Mouse (Mus musculus) limb, embryonic 11.5 days (tissue): ENCODE data around the gene Bbs1. TPM values are rescaled to one million over a fixed set of nuclear protein-coding genes. Genes with fewer than 3 reads are reported as not detected.
A peak's percentile ranks its signal among the peaks of the same experiment; 100 is the strongest.
"Not testable (repeated sequence)": the region's sequence is repeated elsewhere in the genome, so short reads cannot be mapped to it uniquely, and the experiment has no call there.

Experiments used
- ATAC-seq: fragments of 200-750 bp; cut with Nextera tagmentation; 2 replicates; pipeline ENCODE4 v1.8.0; 2017; ENCODE audit warnings: low read depth; ENCODE audit not compliant: insufficient number of reproducible peaks, low FRiP score, low TSS enrichment
- DNase-seq: peaks from one replicate; pipeline ENCODE4 v3.0.0-alpha.2; 2015; ENCODE audit warnings: low spot score
- H3K27ac ChIP-seq: fragments of 300-500 bp; sonication (generic); replicated peaks from 2 replicates; pipeline ENCODE4 v1.5.1; 2014; ENCODE audit warnings: low read depth, mild to moderate bottlenecking, low read length
- H3K27me3 ChIP-seq: fragments of 300-500 bp; sonication (generic); 2 replicates; pipeline ENCODE4 v1.6.1; 2014; ENCODE audit warnings: mild to moderate bottlenecking, low read length, mixed read lengths; ENCODE audit not compliant: control insufficient read depth, insufficient read depth
- H3K36me3 ChIP-seq: fragments of 300-500 bp; sonication (generic); 2 replicates; pipeline ENCODE4 v1.6.1; 2014; ENCODE audit warnings: mild to moderate bottlenecking, low read length, moderate library complexity, mixed read lengths; ENCODE audit not compliant: control insufficient read depth, insufficient read depth
- H3K4me1 ChIP-seq: fragments of 300-500 bp; sonication (generic); 2 replicates; pipeline ENCODE4 v1.6.1; 2014; ENCODE audit warnings: low read length, mixed read lengths; ENCODE audit not compliant: control insufficient read depth, insufficient read depth
- H3K4me2 ChIP-seq: fragments of 300-500 bp; sonication (generic); 2 replicates; pipeline ENCODE4 v1.6.1; 2014; ENCODE audit warnings: low read depth, mild to moderate bottlenecking, moderate library complexity; ENCODE audit not compliant: severe bottlenecking
- H3K4me3 ChIP-seq: fragments of 300-500 bp; sonication (generic); 2 replicates; pipeline ENCODE4 v1.5.1; 2014; ENCODE audit warnings: low read depth, low read length
- H3K9ac ChIP-seq: fragments of 300-500 bp; sonication (generic); 2 replicates; pipeline ENCODE4 v1.6.1; 2014; ENCODE audit warnings: mild to moderate bottlenecking, low read length
- H3K9me3 ChIP-seq: fragments of 300-500 bp; sonication (generic); 2 replicates; pipeline ENCODE4 v1.6.1; 2016; ENCODE audit warnings: low read length; ENCODE audit not compliant: control insufficient read depth
- WGBS: fragments of 180-500 bp; shearing (Covaris S2); extraction: QIAGEN DNeasy Blood & Tissue Kit; methylation state at CpG from one replicate; pipeline ENCODE4 v1.1.7; 2014; 5-methylcytosine and 5-hydroxymethylcytosine counted together
- polyA plus RNA-seq: library from polyadenylated mRNA; unstranded; fragments of >200 nt; fragmentation: Nextera tagmentation; extraction: Ambion mirVana; gene quantifications from 2 replicates; pipeline ENCODE4 v1.2.1, GENCODE M21; 2014

Bbs1 gene
- polyA plus RNA-seq, 1 experiment from 2014 or later, result 4.3 TPM

GRCm38 (mm10) chr19:4877785-4878184 lies 28.6 kb downstream of the Bbs1 start, which contains the start of gene Actn3:
Actn3 (minus strand) TSS chr19:4877909.
- H3K4me1 ChIP-seq, result no peaks in the 10 kb centered on the region
- WGBS, result 6% methylated on average over 17 of the region's 17 CpGs
- H3K4me2 ChIP-seq, result peak within 1 kb of the TSS; percentile 81
- DNase-seq (no peak), ATAC-seq (no peak)
- H3K27me3 ChIP-seq, result no peaks in the 10 kb centered on the region
- H3K9me3 ChIP-seq, result no peaks in the 10 kb centered on the region
- H3K9ac ChIP-seq, result peak within 1 kb of the TSS; percentile 61
- H3K4me3 ChIP-seq, result peak within 1 kb of the TSS; percentile 80
- H3K36me3 ChIP-seq, result no peaks in the 10 kb centered on the region
- 0 out of 2 replicates have a peak within 1 kb of the TSS, but pooled peaks have one; percentile 22 for H3K27ac ChIP-seq

- WGBS, result 68% methylated on average over 3 of the region's 3 CpGs
- H3K4me3 ChIP-seq, result no peak overlapping the region
Observed at GRCm38 (mm10) chr19:4876755-4877154, 29.7 kb downstream of the Bbs1 start.

DNA sequence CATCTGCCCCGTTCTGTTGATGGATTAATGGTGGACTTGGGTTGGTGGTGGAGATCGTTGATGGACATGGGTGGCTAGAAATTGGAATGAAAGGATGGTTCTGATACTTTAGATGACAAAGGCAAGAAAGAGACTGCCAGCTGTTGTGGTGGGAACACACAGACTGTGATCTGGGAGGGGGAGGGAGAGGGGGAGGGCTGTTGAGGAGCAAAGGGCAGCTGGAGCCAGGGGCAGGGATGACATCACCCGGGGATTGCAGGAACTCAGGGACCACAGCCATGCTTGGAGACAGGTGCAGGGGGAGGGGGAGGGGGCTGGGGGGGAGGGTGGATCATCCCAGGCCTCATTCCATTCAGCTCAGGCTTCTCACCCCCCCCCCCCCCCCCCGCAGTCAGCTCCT lies 30.2 kb downstream of the Bbs1 start:
- Histone ChIP-seq H3K4me2 (no peak overlapping the region), H3K4me3 (no peak overlapping the region), H3K4me1 (no peaks in the 10 kb centered on the region), H3K9me3 (no peaks in the 10 kb centered on the region), H3K27ac (no peak overlapping the region), H3K36me3 (no peaks in the 10 kb centered on the region), H3K27me3 (no peaks in the 10 kb centered on the region), H3K9ac (no peak overlapping the region)
- WGBS, result 83% methylated on average over 2 of the region's 4 CpGs
- ATAC-seq (no peak), DNase-seq (no peak)

More at GRCm38 (mm10) chr19:4876755-4877154, 29.7 kb downstream of the Bbs1 start:
- DNase-seq, result no peak
- Histone ChIP-seq H3K27ac (no peak overlapping the region), H3K4me1 (no peaks in the 10 kb centered on the region), H3K36me3 (no peaks in the 10 kb centered on the region), H3K27me3 (no peaks in the 10 kb centered on the region), H3K9me3 (no peaks in the 10 kb centered on the region), H3K4me2 (no peak overlapping the region), H3K9ac (no peak overlapping the region)
- no peak for ATAC-seq

DNA sequence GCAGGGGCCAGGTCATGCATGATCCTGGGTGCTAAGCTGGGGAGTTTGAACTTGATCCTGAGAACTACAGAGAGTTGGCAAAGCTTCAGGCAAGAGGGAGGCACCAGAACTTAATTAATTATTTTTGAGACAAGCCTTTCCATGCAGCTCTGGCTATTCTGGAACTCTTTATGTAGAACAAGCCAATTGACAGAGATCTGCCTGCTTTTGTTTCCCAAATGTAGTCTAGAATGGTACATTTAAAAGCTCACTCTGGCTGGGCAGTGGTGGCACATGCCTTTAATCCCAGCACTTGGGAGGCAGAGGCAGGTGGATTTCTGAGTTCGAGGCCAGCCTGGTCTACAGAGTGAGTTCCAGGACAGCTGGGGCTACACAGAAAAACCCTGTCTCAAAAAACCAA lies 31.8 kb downstream of the Bbs1 start:
- H3K9ac ChIP-seq, ATAC-seq, H3K36me3 ChIP-seq, H3K4me2 ChIP-seq, H3K27ac ChIP-seq, H3K4me3 ChIP-seq, H3K4me1 ChIP-seq, H3K9me3 ChIP-seq, H3K27me3 ChIP-seq, DNase-seq: not testable (repeated sequence)
- 92% methylated on average over 1 of the region's 1 CpGs for WGBS

DNA sequence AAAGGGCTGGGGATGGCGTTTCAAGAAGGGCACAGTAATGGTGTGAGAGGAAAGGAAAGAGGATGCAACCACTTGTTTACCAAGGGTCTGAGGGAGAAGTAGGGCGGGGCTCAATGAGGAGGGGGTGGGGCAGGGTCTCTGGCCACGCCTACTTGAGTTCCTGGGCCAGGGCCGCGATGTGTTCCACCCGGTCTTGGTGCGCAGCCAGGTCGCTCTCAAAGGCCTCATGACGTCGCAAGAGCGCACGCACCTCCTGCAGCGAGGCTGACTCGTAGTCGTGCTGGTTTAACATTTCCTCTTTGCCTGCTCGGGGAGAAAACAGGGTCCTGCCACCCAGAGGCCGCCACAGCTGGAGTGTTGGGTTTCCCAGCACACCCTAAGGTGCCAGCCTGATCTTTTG lies 41.3 kb downstream of the Bbs1 start:
- no peak overlapping the region for H3K9ac ChIP-seq
- ATAC-seq (no peak), DNase-seq (peak; percentile 27)
- no peaks in the 10 kb centered on the region for H3K36me3 ChIP-seq
- H3K4me3 ChIP-seq, result no peak overlapping the region
- H3K27ac ChIP-seq, result no peak overlapping the region
- 7% methylated on average over 17 of the region's 17 CpGs for WGBS
- H3K9me3 ChIP-seq, result no peaks in the 10 kb centered on the region
- no peaks in the 10 kb centered on the region for H3K4me1 ChIP-seq
- H3K4me2 ChIP-seq, result no peak overlapping the region
- no peaks in the 10 kb centered on the region for H3K27me3 ChIP-seq

GRCm38 (mm10) chr19:4863048-4863447 lies 43.4 kb downstream of the Bbs1 start:
- no peaks in the 10 kb centered on the region for H3K27me3 ChIP-seq
- ATAC-seq (no peak), DNase-seq (no peak)
- H3K36me3 ChIP-seq, result no peaks in the 10 kb centered on the region
- H3K9ac ChIP-seq, result no peak overlapping the region
- H3K27ac ChIP-seq, result no peak overlapping the region
- no peak overlapping the region for H3K4me2 ChIP-seq
- no peak overlapping the region for H3K4me3 ChIP-seq
- H3K4me1 ChIP-seq, result no peaks in the 10 kb centered on the region
- WGBS, result 83% methylated on average over 6 of the region's 6 CpGs
- H3K9me3 ChIP-seq, result no peaks in the 10 kb centered on the region

GRCm38 (mm10) chr19:4859081-4859480 lies 47.3 kb downstream of the Bbs1 start:
- H3K9ac ChIP-seq, result no peak overlapping the region
- 72% methylated on average over 6 of the region's 6 CpGs for WGBS
- H3K9me3 ChIP-seq, result no peaks in the 10 kb centered on the region
- H3K36me3 ChIP-seq, result no peaks in the 10 kb centered on the region
- H3K4me1 ChIP-seq, result peaks cover 3% of the 10 kb centered on the region; the same call in 1 of the 2 replicates
- no peak overlapping the region for H3K27ac ChIP-seq
- no peak overlapping the region for H3K4me2 ChIP-seq
- H3K4me3 ChIP-seq, result no peak overlapping the region
- H3K27me3 ChIP-seq, result no peaks in the 10 kb centered on the region
- no peak for DNase-seq
- ATAC-seq, result no peak

DNA sequence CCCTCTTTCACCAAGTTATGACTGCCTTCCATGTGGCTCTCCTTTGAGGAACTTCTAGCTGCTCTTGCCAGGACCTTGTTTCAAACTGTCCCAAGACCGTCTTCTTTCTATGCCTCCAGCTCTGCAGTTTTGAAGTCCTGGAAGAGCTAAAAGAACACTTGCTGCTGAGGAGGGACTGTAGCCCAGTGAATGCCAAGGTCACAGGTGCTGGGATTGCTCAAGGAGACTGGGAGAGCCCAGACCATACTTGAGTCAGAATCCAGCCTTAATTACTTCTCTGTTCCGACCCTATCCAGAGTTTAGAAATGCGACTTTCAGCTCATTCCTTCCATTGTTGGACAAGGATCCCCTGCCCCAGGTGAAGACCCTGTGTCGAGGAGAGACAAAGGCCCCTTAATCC lies 50.5 kb downstream of the Bbs1 start:
- Histone ChIP-seq H3K36me3 (no peaks in the 10 kb centered on the region), H3K9ac (no peak overlapping the region), H3K9me3 (no peaks in the 10 kb centered on the region), H3K4me1 (peaks cover 3% of the 10 kb centered on the region; the same call in 1 of the 2 replicates), H3K27ac (no peak overlapping the region), H3K27me3 (no peaks in the 10 kb centered on the region), H3K4me2 (no peak overlapping the region; the same call in 1 of the 2 replicates), H3K4me3 (no peak overlapping the region)
- 83% methylated on average over 4 of the region's 4 CpGs for WGBS
- ATAC-seq (no peak), DNase-seq (no peak)

DNA sequence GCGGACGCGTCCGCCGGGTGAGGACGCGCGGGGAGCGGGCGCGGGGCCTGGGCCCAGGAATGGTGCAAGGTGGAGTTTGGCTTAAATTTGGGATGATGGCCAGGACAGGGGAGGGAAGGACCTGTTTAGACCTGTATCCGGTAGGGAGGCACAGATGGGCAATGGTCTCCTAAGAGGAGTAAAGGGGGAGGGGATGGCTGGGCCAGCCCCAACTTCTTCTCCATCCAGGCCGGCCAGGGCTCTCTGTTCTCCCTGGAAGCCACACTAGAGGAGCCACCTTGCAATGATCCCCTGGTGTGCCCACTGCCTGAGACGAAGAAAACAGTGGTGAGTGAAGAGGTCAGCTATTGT lies 51.0 kb downstream of the Bbs1 start:
- Histone ChIP-seq H3K4me2 (peak overlapping the region; percentile 97), H3K9ac (peak overlapping the region; percentile 55), H3K27ac (no peak overlapping the region), H3K27me3 (no peaks in the 10 kb centered on the region), H3K4me1 (peaks cover 3% of the 10 kb centered on the region; the same call in 1 of the 2 replicates), H3K36me3 (no peaks in the 10 kb centered on the region), H3K4me3 (peak overlapping the region; percentile 58), H3K9me3 (no peaks in the 10 kb centered on the region)
- ATAC-seq, result 0 out of 2 replicates have a peak, but pooled peaks have one; percentile 31
- 2% methylated on average over 14 of the region's 14 CpGs for WGBS
- DNase-seq, result no peak
